In the genomic region with DNA sequence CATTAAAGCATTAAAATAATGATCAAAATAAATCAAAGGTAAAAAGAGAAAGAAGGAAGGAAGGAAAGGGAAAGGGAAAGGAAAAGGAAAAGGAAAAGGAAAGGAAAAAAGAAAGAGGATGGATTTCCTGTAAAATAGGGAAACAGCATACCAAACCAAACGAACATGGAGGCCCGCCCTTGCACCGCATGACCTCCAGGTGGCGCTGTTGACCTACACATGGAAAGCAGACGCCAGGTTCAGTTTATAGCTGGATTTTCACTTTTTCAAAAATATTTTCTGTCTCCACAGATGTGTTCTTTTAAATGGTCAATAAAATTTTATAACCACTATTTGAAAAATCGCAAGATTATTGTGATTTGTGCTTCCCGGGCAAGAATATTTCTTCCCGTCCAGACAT, we compare ENCODE assay signal across 9 mouse cellular contexts.
A peak's percentile ranks its signal among the peaks of the same experiment; 100 is the strongest.
DNase-seq lines count a peak whose midpoint lies in the region; ATAC-seq and TF ChIP-seq lines count a peak whose summit lies in the region.
"Had no signal": no experiment of that assay in that cellular context is flagged by ENCODE, and none has a peak within 500 bp of the region (broad histone marks: within the 10 kb centered on the region; RNA-seq: fewer than 3 reads in every experiment).

No protein-coding gene starts in this region.

- DNase-seq in cerebellum, adult 11 months = peak; percentile 49
- peak; percentile 46 for DNase-seq in ES-CJ7 (ENCODE audit: low read depth, low spot score)
- peak; percentile 23 for DNase-seq in cerebellum, adult 11-12 months
- DNase-seq in frontal cortex, postnatal 36 days (ENCODE audit: low spot score in 2 of 2) = peak; percentile 77 to 82
- peak; percentile 66 to 87 for DNase-seq in layer of hippocampus, adult 2 months (ENCODE audit: low spot score in 2 of 2)
- DNase-seq in lung, postnatal 10 days = peak; percentile 75
- peak; percentile 91 for DNase-seq in right cerebral cortex, postnatal 4 days

- no peak for ATAC-seq in cerebellum, adult (ENCODE audit: insufficient number of reproducible peaks, low FRiP score, low TSS enrichment)

- H3K27ac ChIP-seq in layer of hippocampus, adult 2 months = no peak overlapping the region
- H3K27ac ChIP-seq: lung, embryonic 15.5 days had no signal

- H3K4me3 ChIP-seq in layer of hippocampus, adult 2 months = 0 out of 2 replicates have a peak overlapping the region, but pooled peaks have one; percentile 24
- H3K4me3 ChIP-seq: lung, embryonic 15.5 days had no signal

- peak; percentile 99 for TF ChIP-seq CTCF in layer of hippocampus, adult 2 months (conservative IDR thresholded peaks at IDR 0.05)

Comparison
In these comparisons a context has a peak if more than half of its experiments do, and no peak if none do; other contexts are left out.
1. DNase-seq: peak in every context shown above with its lines; median percentile 91 in right cerebral cortex, postnatal 4 days; 80 in frontal cortex, postnatal 36 days; 76 in layer of hippocampus, adult 2 months; 75 in lung, postnatal 10 days; 49 in cerebellum, adult 11 months; 46 in ES-CJ7; 23 in cerebellum, adult 11-12 months.